Mouse (Mus musculus) G1E (cell line): ENCODE data around the gene Masp2. TPM values are rescaled to one million over a fixed set of nuclear protein-coding genes. Genes with fewer than 3 reads are reported as not detected.
A peak's percentile ranks its signal among the peaks of the same experiment; 100 is the strongest.

ENCODE experiments used
- ATAC-seq: 2 replicates; pipeline ENCODE4 v1.8.0; 2016; ENCODE audit warnings: mild to moderate bottlenecking; ENCODE audit not compliant: insufficient number of reproducible peaks, poor library complexity, low FRiP score, severe bottlenecking; ENCODE audit errors: extremely low read depth
- DNase-seq: peaks from one replicate; pipeline ENCODE4 v3.0.0; 2012; ENCODE audit warnings: low spot score
- H3K27me3 ChIP-seq: 2 replicates; pipeline ENCODE4 v1.6.1; 2012; ENCODE audit warnings: mild to moderate bottlenecking, low read length, inconsistent platforms; ENCODE audit not compliant: insufficient read depth
- H3K36me3 ChIP-seq: replicated peaks from 2 replicates; pipeline ENCODE3; 2012; ENCODE audit warnings: mild to moderate bottlenecking, inconsistent platforms
- H3K4me1 ChIP-seq: 2 replicates; pipeline ENCODE4 v1.6.1; 2012; ENCODE audit warnings: low read depth, low read length, inconsistent platforms, mixed read lengths; ENCODE audit not compliant: insufficient read depth
- H3K4me3 ChIP-seq: 2 replicates; pipeline ENCODE4 v1.5.1; 2012; ENCODE audit warnings: low read depth, mild to moderate bottlenecking, inconsistent platforms, low read length, moderate library complexity, mixed read lengths
- H3K9me3 ChIP-seq: replicated peaks from 2 replicates; pipeline ENCODE4 v1.6.1; 2012; ENCODE audit warnings: inconsistent platforms
- CTCF ChIP-seq: IDR thresholded peaks from 2 replicates; pipeline ENCODE4 v1.5.1; 2012; ENCODE audit warnings: low read depth, low read length, inconsistent platforms, mixed read lengths
- GATA1 ChIP-seq: IDR thresholded peaks from 2 replicates; pipeline ENCODE4 v1.6.1; 2012; ENCODE audit warnings: borderline replicate concordance, low read length, inconsistent platforms, mixed read lengths
- GATA2 ChIP-seq: IDR thresholded peaks from 2 replicates; pipeline ENCODE4 v1.6.1; 2012; ENCODE audit warnings: low read depth, low read length, inconsistent platforms, borderline replicate concordance
- POLR2AphosphoS5 ChIP-seq: IDR thresholded peaks from 2 replicates; pipeline ENCODE4 v1.6.1; 2012; ENCODE audit warnings: low read depth, low read length, inconsistent platforms; ENCODE audit not compliant: insufficient replicate concordance
- TAL1 ChIP-seq: conservative IDR thresholded peaks from 2 replicates; pipeline ENCODE4 v1.6.1; 2012; ENCODE audit warnings: low read depth, low read length, inconsistent platforms, mixed read lengths
- polyA plus RNA-seq: library from polyadenylated mRNA; stranded (reverse); fragments of >175 nt; gene quantifications from 2 replicates; pipeline ENCODE4 v1.2.3, GENCODE M21; 2012
- total RNA-seq, 2 experiments: library from RNA; stranded (forward) in 1 of 2; stranded (reverse) in 1 of 2; fragments of 200-1000 nt in 1 of 2; fragments of >200 nt in 1 of 2; fragmentation: Nextera tagmentation in 1 of 2; gene quantifications; 2 replicates each; pipeline ENCODE4 v1.2.3; 2014 to 2017

Masp2 gene
- total and polyA plus RNA-seq, 3 experiments: 0.69 to 18.1 (median 2.9) TPM

GRCm38 (mm10) chr4:148662168-148662965 is 60.0 kb downstream of the Masp2 start:
- Histone ChIP-seq H3K4me3 (no peak overlapping the region), H3K27me3 (peaks cover 35% of the 10 kb centered on the region), H3K9me3 (no peaks in the 10 kb centered on the region), H3K36me3 (no peaks in the 10 kb centered on the region), H3K4me1 (peaks cover 11% of the 10 kb centered on the region)
- TF ChIP-seq TAL1: no peak
- TF ChIP-seq CTCF: peak; percentile 80
- TF ChIP-seq GATA1: no peak
- DNase-seq (peak; percentile 38), ATAC-seq (no peak)

GRCm38 (mm10) chr4:148663326-148663725 is 61.0 kb downstream of the Masp2 start:
- Histone ChIP-seq H3K9me3 (no peaks in the 10 kb centered on the region), H3K4me3 (no peak overlapping the region), H3K27me3 (peaks cover 39% of the 10 kb centered on the region), H3K36me3 (no peaks in the 10 kb centered on the region), H3K4me1 (peaks cover 11% of the 10 kb centered on the region)
- no peak for TF ChIP-seq GATA2
- no peak for TF ChIP-seq POLR2AphosphoS5
- TF ChIP-seq TAL1: no peak
- TF ChIP-seq GATA1: no peak
- no peak for TF ChIP-seq CTCF
- no peak for DNase-seq
- no peak for ATAC-seq

GRCm38 (mm10) chr4:148664021-148664420 is 61.7 kb downstream of the Masp2 start:
- no peak for ATAC-seq
- H3K4me1 ChIP-seq: peaks cover 11% of the 10 kb centered on the region
- no peak overlapping the region for H3K4me3 ChIP-seq
- TF ChIP-seq TAL1 (no peak), POLR2AphosphoS5 (no peak), GATA1 (no peak), GATA2 (no peak), CTCF (no peak)
- no peaks in the 10 kb centered on the region for H3K36me3 ChIP-seq
- no peak for DNase-seq
- peaks cover 41% of the 10 kb centered on the region for H3K27me3 ChIP-seq
- H3K9me3 ChIP-seq: no peaks in the 10 kb centered on the region

Other genes with a start within 250 kb of the Masp2 start
- gene Ubiad1, start 157.8 kb upstream of the Masp2 start, total RNA-seq (2014; fragmentation: Nextera tagmentation): 35.9 and 42.1 TPM in 2 replicates
- gene Ubiad1, start 157.8 kb upstream of the Masp2 start, total RNA-seq (2017): 15.7 and 16.8 TPM in 2 replicates
- gene Ubiad1, start 157.8 kb upstream of the Masp2 start, polyA plus RNA-seq: 16.3 and 18.1 TPM in 2 replicates
- 35.1 and 41.7 TPM in 2 replicates for gene Mtor, start 153.9 kb upstream of the Masp2 start, total RNA-seq (2014; fragmentation: Nextera tagmentation)
- gene Mtor, start 153.9 kb upstream of the Masp2 start, total RNA-seq (2017): 11.7 and 13.8 TPM in 2 replicates
- 8.9 and 11.3 TPM in 2 replicates for gene Mtor, start 153.9 kb upstream of the Masp2 start, polyA plus RNA-seq
- gene Angptl7, start 102.1 kb upstream of the Masp2 start, total RNA-seq (2014; fragmentation: Nextera tagmentation): not detected in 2 replicates
- 0.05 TPM in 1 of 2 replicates, not detected in the other for gene Angptl7, start 102.1 kb upstream of the Masp2 start, total RNA-seq (2017)
- not detected in 2 replicates for gene Angptl7, start 102.1 kb upstream of the Masp2 start, polyA plus RNA-seq
- 133 and 151 TPM in 2 replicates for gene Exosc10, start 44.1 kb upstream of the Masp2 start, total RNA-seq (2014; fragmentation: Nextera tagmentation)
- gene Exosc10, start 44.1 kb upstream of the Masp2 start, total RNA-seq (2017): 78.0 and 79.7 TPM in 2 replicates
- 48.8 and 55.9 TPM in 2 replicates for gene Exosc10, start 44.1 kb upstream of the Masp2 start, polyA plus RNA-seq
- gene Srm, start 11.1 kb upstream of the Masp2 start, total RNA-seq (2014; fragmentation: Nextera tagmentation): 328 and 436 TPM in 2 replicates
- gene Srm, start 11.1 kb upstream of the Masp2 start, total RNA-seq (2017): 37.8 and 39.5 TPM in 2 replicates
- gene Srm, start 11.1 kb upstream of the Masp2 start, polyA plus RNA-seq: 379 and 407 TPM in 2 replicates
- 296 and 308 TPM in 2 replicates for gene Tardbp, start 24.5 kb downstream of the Masp2 start, total RNA-seq (2014; fragmentation: Nextera tagmentation)
- gene Tardbp, start 24.5 kb downstream of the Masp2 start, total RNA-seq (2017): 465 and 649 TPM in 2 replicates
- 26.7 and 59.3 TPM in 2 replicates for gene Tardbp, start 24.5 kb downstream of the Masp2 start, polyA plus RNA-seq
- not detected in 2 replicates for gene Gm572, start 40.8 kb downstream of the Masp2 start, total RNA-seq (2014; fragmentation: Nextera tagmentation)
- gene Gm572, start 40.8 kb downstream of the Masp2 start, total RNA-seq (2017): not detected in 2 replicates
- gene Gm572, start 40.8 kb downstream of the Masp2 start, polyA plus RNA-seq: not detected in 2 replicates
- not detected in 2 replicates for gene Casz1, start 201.9 kb downstream of the Masp2 start, total RNA-seq (2014; fragmentation: Nextera tagmentation)
- gene Casz1, start 201.9 kb downstream of the Masp2 start, total RNA-seq (2017): 0.17 and 0.27 TPM in 2 replicates
- gene Casz1, start 201.9 kb downstream of the Masp2 start, polyA plus RNA-seq: 0.02 TPM in 1 of 2 replicates, not detected in the other